Mouse (Mus musculus) liver, postnatal 0 days (tissue): ENCODE results near the gene Bola1. TPM values are rescaled to one million over a fixed set of nuclear protein-coding genes. Genes with fewer than 3 reads are reported as not detected.
"Not testable (repeated sequence)": the region's sequence is repeated elsewhere in the genome, so short reads cannot be mapped to it uniquely, and the experiment has no call there.

ENCODE experiments used
- ATAC-seq: fragments of 200-750 bp; cut with Nextera tagmentation; 2 replicates; pipeline ENCODE4 v1.8.0; 2017; ENCODE audit warnings: mild to moderate bottlenecking, moderate library complexity
- DNase-seq: peaks from one replicate; pipeline ENCODE4 v3.0.0-alpha.2; 2016
- H3K27ac ChIP-seq: fragments of 300-500 bp; sonication (generic); 2 replicates; pipeline ENCODE4 v1.5.1; 2014; ENCODE audit warnings: antibody characterized with exemption, moderate library complexity, mild to moderate bottlenecking, low read depth
- H3K27me3 ChIP-seq: fragments of 300-500 bp; sonication (generic); 2 replicates; pipeline ENCODE4 v1.6.1; 2014; ENCODE audit warnings: low read length, control low read depth, mixed read lengths; ENCODE audit not compliant: insufficient read depth
- H3K36me3 ChIP-seq: fragments of 300-500 bp; sonication (generic); replicated peaks from 2 replicates; pipeline ENCODE4 v1.6.1; 2014; ENCODE audit warnings: mild to moderate bottlenecking, control low read depth, low read length, moderate library complexity, mixed read lengths; ENCODE audit not compliant: insufficient read depth
- H3K4me1 ChIP-seq: fragments of 300-500 bp; sonication (generic); 2 replicates; pipeline ENCODE4 v1.6.1; 2014; ENCODE audit warnings: antibody characterized with exemption, mild to moderate bottlenecking, control low read depth; ENCODE audit not compliant: insufficient read depth
- H3K4me2 ChIP-seq: fragments of 300-500 bp; sonication (generic); 2 replicates; pipeline ENCODE4 v1.6.1; 2014; ENCODE audit warnings: low read depth, mild to moderate bottlenecking, low read length, moderate library complexity, mixed read lengths
- H3K4me3 ChIP-seq: fragments of 300-500 bp; sonication (generic); 2 replicates; pipeline ENCODE4 v1.5.1; 2014; ENCODE audit warnings: low read depth, low read length
- H3K9ac ChIP-seq: fragments of 300-500 bp; sonication (generic); replicated peaks from 2 replicates; pipeline ENCODE4 v1.6.1; 2014; ENCODE audit warnings: mild to moderate bottlenecking, moderate library complexity
- H3K9me3 ChIP-seq: fragments of 300-500 bp; sonication (generic); 2 replicates; pipeline ENCODE4 v1.6.1; 2016; ENCODE audit warnings: mild to moderate bottlenecking, control low read depth, low read length, mixed read lengths
- CTCF ChIP-seq: sonication (generic); IDR thresholded peaks from 2 replicates; pipeline ENCODE4 v1.5.1; 2016; ENCODE audit warnings: antibody characterized with exemption, low read depth
- EP300 ChIP-seq: IDR thresholded peaks from 2 replicates; pipeline ENCODE4 v1.6.1; 2016; ENCODE audit warnings: antibody characterized with exemption, low read depth, mild to moderate bottlenecking
- WGBS: fragments of 180-500 bp; shearing (Covaris S2); extraction: QIAGEN DNeasy Blood & Tissue Kit; methylation state at CpG from one replicate; pipeline ENCODE4 v1.1.7; 2014; ENCODE audit not compliant: insufficient replicate concordance; 5-methylcytosine and 5-hydroxymethylcytosine counted together
- polyA plus RNA-seq: library from polyadenylated mRNA; unstranded; fragments of >200 nt; fragmentation: Nextera tagmentation; extraction: Ambion mirVana; gene quantifications from 2 replicates; pipeline ENCODE4 v1.2.1, GENCODE M21; 2015

Gene Bola1
- polyA plus RNA-seq, 1 experiment from 2014 or later, result 49.2 TPM

GRCm38 (mm10) chr3:96239949-96240798 lies 20.7 kb upstream of the Bola1 start, which contains the start of gene Hist2h2aa2:
Hist2h2aa2 (minus strand) TSS chr3:96240276.
- peaks cover 37% of the 10 kb centered on the region for H3K4me1 ChIP-seq

DNA sequence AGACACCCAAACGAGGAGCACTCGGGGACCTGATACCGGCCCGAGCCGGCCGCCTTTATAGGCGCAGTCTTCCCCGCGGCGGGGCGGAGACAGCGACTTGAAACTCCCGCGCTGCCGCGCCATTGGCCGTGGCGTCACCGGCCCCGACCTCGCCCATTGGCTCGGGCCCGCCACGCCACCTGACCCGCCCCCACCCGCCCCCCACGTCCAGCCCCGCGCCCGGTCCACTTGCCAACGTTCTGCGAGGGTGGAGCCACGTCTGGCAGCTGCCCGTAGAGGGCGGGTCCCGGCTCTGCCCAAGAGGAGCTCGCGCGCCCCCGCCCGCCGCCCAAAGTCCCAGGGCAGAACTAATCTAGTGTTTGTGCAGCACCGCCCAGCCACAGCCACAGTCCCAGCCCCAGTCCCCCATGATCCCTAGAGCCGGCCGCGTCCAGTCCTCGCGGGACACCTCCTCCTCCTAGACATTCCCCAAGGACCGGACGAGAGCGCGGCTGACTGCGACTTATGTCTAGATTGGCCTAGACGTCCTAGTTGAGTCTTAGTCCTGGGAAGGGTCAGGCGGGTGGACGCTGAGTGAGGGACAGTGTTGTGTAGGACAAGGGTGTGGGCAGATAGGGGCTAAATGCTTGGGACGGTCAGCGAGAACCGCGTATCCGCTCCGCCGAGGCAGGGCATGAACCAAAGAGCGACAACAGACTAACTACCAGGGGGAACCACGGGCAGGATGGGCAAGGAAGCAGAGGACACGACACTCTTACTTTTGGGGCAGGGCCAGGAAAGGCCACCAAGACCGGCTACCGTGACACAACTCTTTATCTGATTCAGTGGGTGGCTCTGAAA lies 19.7 kb upstream of the Bola1 start, which contains the start of gene Hist2h3c2:
Gene Hist2h3c2 (minus strand): TSS at position 174 of the 840 bp plus-strand sequence.
- Histone ChIP-seq H3K9ac (peak within 1 kb of the TSS; percentile 80), H3K4me1 (peaks cover 33% of the 10 kb centered on the region), H3K4me2 (peak within 1 kb of the TSS; percentile 70), H3K27ac (peak within 1 kb of the TSS; percentile 94), H3K4me3 (peak within 1 kb of the TSS; percentile 59)
- peak; percentile 84 for ATAC-seq
- H3K36me3 ChIP-seq, DNase-seq, H3K9me3 ChIP-seq, H3K27me3 ChIP-seq: not testable (repeated sequence)
- 3% methylated on average over 12 of the region's 68 CpGs for WGBS

More at GRCm38 (mm10) chr3:96239949-96240798, 20.7 kb upstream of the Bola1 start, which contains the start of gene Hist2h2aa2:
- H3K36me3 ChIP-seq, H3K9me3 ChIP-seq, H3K27me3 ChIP-seq: not testable (repeated sequence)
- DNase-seq, result peak; percentile 81
- Histone ChIP-seq H3K27ac (peak within 1 kb of the TSS; percentile 92), H3K4me2 (peak within 1 kb of the TSS; percentile 64), H3K9ac (peak within 1 kb of the TSS; percentile 66), H3K4me3 (peak within 1 kb of the TSS; percentile 34)
- peak; percentile 71 for ATAC-seq
- TF ChIP-seq EP300, result peak; percentile 27; the same call in 1 of the 2 replicates
- 10% methylated on average over 9 of the region's 85 CpGs for WGBS

- no peaks in the 10 kb centered on the region for H3K36me3 ChIP-seq
- ATAC-seq (no peak), DNase-seq (no peak)
- H3K4me2 ChIP-seq, result peak overlapping the region; percentile 70
- peak overlapping the region; percentile 80 for H3K9ac ChIP-seq
- peak overlapping the region; percentile 94 for H3K27ac ChIP-seq
- no peak for TF ChIP-seq CTCF
- TF ChIP-seq EP300, result 0 out of 2 replicates have a peak, but pooled peaks have one; percentile 30
- H3K9me3 ChIP-seq, result no peaks in the 10 kb centered on the region
- WGBS, result under 1% methylated on average over 12 of the region's 12 CpGs
- H3K4me3 ChIP-seq, result peak overlapping the region; percentile 59
- peaks cover 22% of the 10 kb centered on the region for H3K4me1 ChIP-seq
- no peaks in the 10 kb centered on the region for H3K27me3 ChIP-seq
Measured at GRCm38 (mm10) chr3:96237904-96238511, 18.5 kb upstream of the Bola1 start.

DNA sequence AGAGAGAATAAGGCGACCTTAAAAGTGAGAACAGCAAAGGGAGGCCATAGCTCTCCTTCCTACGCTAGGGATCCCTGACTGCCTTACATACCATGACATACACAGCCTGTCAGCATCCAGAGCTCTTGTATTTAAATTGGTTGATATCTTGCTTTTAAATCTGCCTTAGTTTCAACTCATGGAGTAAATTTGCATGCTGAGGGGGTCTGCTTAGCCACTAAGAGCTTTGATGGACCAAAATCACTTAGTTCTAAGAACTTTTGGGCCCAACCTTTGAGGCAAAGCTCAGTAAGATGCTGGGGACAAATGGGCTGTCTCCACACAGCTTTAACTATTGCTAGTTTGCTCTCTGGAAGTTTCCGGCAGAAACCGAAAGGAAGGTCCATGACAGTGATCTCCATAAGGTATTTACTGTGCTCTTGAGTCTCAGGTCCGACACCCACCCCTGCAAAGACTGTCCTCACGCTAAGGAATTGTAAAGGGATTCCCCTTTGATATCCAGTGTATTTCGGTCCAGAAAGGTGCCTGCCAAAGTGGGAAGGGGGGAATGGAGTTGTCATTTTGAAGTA lies 17.9 kb upstream of the Bola1 start:
- Histone ChIP-seq H3K4me3 (peak overlapping the region; percentile 59), H3K9me3 (no peaks in the 10 kb centered on the region), H3K9ac (peak overlapping the region; percentile 80), H3K36me3 (no peaks in the 10 kb centered on the region), H3K4me1 (peaks cover 22% of the 10 kb centered on the region), H3K4me2 (peak overlapping the region; percentile 70), H3K27me3 (no peaks in the 10 kb centered on the region), H3K27ac (peak overlapping the region; percentile 94)
- ATAC-seq, result no peak
- TF ChIP-seq CTCF (no peak), EP300 (no peak; the same call in 1 of the 2 replicates)
- peak; percentile 38 for DNase-seq
- WGBS, result 21% methylated on average over 7 of the region's 7 CpGs

DNA sequence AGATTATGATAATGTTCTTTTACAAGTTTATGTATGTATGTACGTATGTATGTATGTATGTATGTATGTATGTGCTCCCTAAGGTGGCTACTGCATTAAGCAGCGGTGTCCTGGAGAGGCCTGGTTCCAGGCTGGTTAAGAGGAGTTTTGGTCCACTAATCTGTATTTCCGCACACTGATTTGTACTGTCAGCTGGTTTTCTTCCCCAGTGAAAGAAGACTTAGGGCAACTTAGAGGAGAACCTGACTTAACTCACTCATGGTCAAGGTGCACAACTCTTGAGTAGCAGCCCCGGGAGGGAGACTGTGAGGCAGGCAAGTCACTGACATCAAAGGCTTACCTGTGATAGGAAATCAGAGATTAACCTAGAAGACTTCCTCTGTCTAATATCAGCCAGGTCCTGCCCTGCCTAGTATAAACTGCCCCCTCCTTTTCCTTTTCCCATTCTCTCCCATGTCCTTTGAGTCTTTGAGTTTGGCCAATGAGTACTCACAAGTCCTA lies 17.4 kb upstream of the Bola1 start:
- H3K36me3 ChIP-seq, result no peaks in the 10 kb centered on the region
- H3K9ac ChIP-seq, result peak overlapping the region; percentile 80
- H3K27ac ChIP-seq, result peak overlapping the region; percentile 94
- ATAC-seq (no peak), DNase-seq (no peak)
- 80% methylated on average over 4 of the region's 4 CpGs for WGBS
- TF ChIP-seq CTCF, result no peak
- peaks cover 22% of the 10 kb centered on the region for H3K4me1 ChIP-seq
- H3K4me3 ChIP-seq, result peak overlapping the region; percentile 59
- H3K9me3 ChIP-seq, result no peaks in the 10 kb centered on the region
- no peaks in the 10 kb centered on the region for H3K27me3 ChIP-seq
- H3K4me2 ChIP-seq, result peak overlapping the region; percentile 70
